ENCODE assay signal across 21 mouse cellular contexts in genomic region chr15:8652637-8653036, GRCm38 (mm10). TPM values are rescaled to one million over a fixed set of nuclear protein-coding genes. Genes with fewer than 3 reads are reported as not detected.
DNase-seq lines count a peak whose midpoint lies in the region; ATAC-seq lines count a peak whose summit lies in the region.
"Had no signal": no experiment of that assay in that cellular context is flagged by ENCODE, and none has a peak within 500 bp of the region (broad histone marks: within the 10 kb centered on the region; RNA-seq: fewer than 3 reads in every experiment).

No protein-coding gene starts in this region.

- peak; percentile 44 to 48 for DNase-seq in cerebellum, postnatal 14 days
- no peak for DNase-seq in cerebellum, adult 11 months
- no peak for DNase-seq in hindbrain, embryonic 14.5 days (ENCODE audit: low spot score)
- DNase-seq in hindbrain, embryonic 10.5 days (ENCODE audit: low spot score), result no peak
- no peak for DNase-seq in kidney, adult 11 months
- no peak for DNase-seq in neural tube, embryonic 10.5 days (ENCODE audit: extremely low spot score, low spot score)
- DNase-seq: adrenal gland, postnatal 10 days; cerebellum, adult 11-12 months; cerebellum, adult 9-10 months; embryo, embryonic 11 days; gastrocnemius, postnatal 10 days; heart, adult 18-20 months; heart, postnatal 10 days; heart, postnatal 4 days had no signal

- H3K4me3 ChIP-seq in hindbrain, embryonic 14.5 days (replicated peaks; ENCODE audit: low read length), result no peak overlapping the region
- H3K4me3 ChIP-seq in hindbrain, embryonic 10.5 days, result no peak overlapping the region
- H3K4me3 ChIP-seq in kidney, embryonic 14.5 days (ENCODE audit: low read length), result no peak overlapping the region
- H3K4me3 ChIP-seq in neural tube, embryonic 14.5 days (ENCODE audit: low read depth, low read length), result no peak overlapping the region
- H3K4me3 ChIP-seq: embryonic facial prominence, embryonic 12.5 days; forebrain, embryonic 13.5 days; heart, embryonic 10.5 days had no signal

- no peak overlapping the region for H3K27ac ChIP-seq in hindbrain, embryonic 14.5 days
- no peak overlapping the region for H3K27ac ChIP-seq in hindbrain, embryonic 10.5 days
- no peak overlapping the region for H3K27ac ChIP-seq in kidney, embryonic 14.5 days (ENCODE audit: low read depth, low read length)
- H3K27ac ChIP-seq in neural tube, embryonic 14.5 days (ENCODE audit: low read depth, low read length), result no peak overlapping the region
- H3K27ac ChIP-seq: forebrain, embryonic 13.5 days; heart, embryonic 10.5 days had no signal

- no peak overlapping the region for H3K4me2 ChIP-seq in hindbrain, embryonic 14.5 days (replicated peaks)
- H3K4me2 ChIP-seq in kidney, embryonic 14.5 days (replicated peaks; ENCODE audit: low read depth, low read length), result no peak overlapping the region
- H3K4me2 ChIP-seq in neural tube, embryonic 14.5 days (ENCODE audit: low read depth, low read length), result no peak overlapping the region
- H3K4me2 ChIP-seq: embryonic facial prominence, embryonic 12.5 days; forebrain, embryonic 13.5 days had no signal

- H3K9ac ChIP-seq in hindbrain, embryonic 14.5 days, result no peak overlapping the region
- no peak overlapping the region for H3K9ac ChIP-seq in kidney, embryonic 14.5 days (ENCODE audit: low read depth, low read length)
- no peak overlapping the region for H3K9ac ChIP-seq in neural tube, embryonic 14.5 days (replicated peaks; ENCODE audit: low read depth, low read length)
- H3K9ac ChIP-seq: embryonic facial prominence, embryonic 12.5 days; forebrain, embryonic 13.5 days had no signal

- H3K4me1 ChIP-seq in hindbrain, embryonic 14.5 days (replicated peaks; ENCODE audit: control insufficient read depth, insufficient read depth, low read length), result no peaks in the 10 kb centered on the region
- H3K4me1 ChIP-seq in hindbrain, embryonic 10.5 days (replicated peaks), result peaks cover 3% of the 10 kb centered on the region; the same call in 1 of the 2 replicates
- peaks cover 3% of the 10 kb centered on the region; the same call in 1 of the 2 replicates for H3K4me1 ChIP-seq in kidney, embryonic 14.5 days (ENCODE audit: control insufficient read depth, insufficient read depth, low read length)
- no peaks in the 10 kb centered on the region for H3K4me1 ChIP-seq in neural tube, embryonic 14.5 days (ENCODE audit: control insufficient read depth, insufficient read depth, low read length)
- H3K4me1 ChIP-seq: heart, embryonic 10.5 days had no signal

- no peaks in the 10 kb centered on the region for H3K9me3 ChIP-seq in hindbrain, embryonic 14.5 days (ENCODE audit: control insufficient read depth, low read length)
- no peaks in the 10 kb centered on the region for H3K9me3 ChIP-seq in hindbrain, embryonic 10.5 days
- no peaks in the 10 kb centered on the region for H3K9me3 ChIP-seq in kidney, embryonic 14.5 days (ENCODE audit: control insufficient read depth, low read length)
- H3K9me3 ChIP-seq in neural tube, embryonic 14.5 days (ENCODE audit: control insufficient read depth, low read length), result no peaks in the 10 kb centered on the region
- H3K9me3 ChIP-seq: embryonic facial prominence, embryonic 12.5 days; forebrain, embryonic 13.5 days; heart, embryonic 10.5 days had no signal

- WGBS in hindbrain, embryonic 14.5 days, result 84% methylated on average over 8 of the region's 8 CpGs
- WGBS in hindbrain, embryonic 10.5 days, result 90% methylated on average over 8 of the region's 8 CpGs
- 54% methylated on average over 8 of the region's 8 CpGs for WGBS in kidney, embryonic 14.5 days
- 87% methylated on average over 8 of the region's 8 CpGs for WGBS in neural tube, embryonic 14.5 days

- no peaks in the 10 kb centered on the region for H3K36me3 ChIP-seq in hindbrain, embryonic 14.5 days (replicated peaks; ENCODE audit: control insufficient read depth, insufficient read depth)
- H3K36me3 ChIP-seq in hindbrain, embryonic 10.5 days, result 0 out of 2 replicates have a peak, but pooled peaks cover 4% of the 10 kb centered on the region
- no peaks in the 10 kb centered on the region for H3K36me3 ChIP-seq in kidney, embryonic 14.5 days (ENCODE audit: control insufficient read depth, insufficient read depth, low read length)
- H3K36me3 ChIP-seq in neural tube, embryonic 14.5 days (ENCODE audit: control insufficient read depth, insufficient read depth, low read length), result no peaks in the 10 kb centered on the region
- H3K36me3 ChIP-seq: embryonic facial prominence, embryonic 12.5 days had no signal

- peak; percentile 57; the same call in 1 of the 2 replicates for ATAC-seq in hindbrain, embryonic 14.5 days (ENCODE audit: low FRiP score)
- ATAC-seq in kidney, embryonic 14.5 days (ENCODE audit: low FRiP score, low TSS enrichment), result peak; percentile 56; the same call in 1 of the 2 replicates
- peak; percentile 49; the same call in 1 of the 2 replicates for ATAC-seq in neural tube, embryonic 14.5 days (ENCODE audit: low read depth)
- ATAC-seq: forebrain, embryonic 13.5 days; inflammation-experienced regulatory T-cells, adult 6 months; intestine, postnatal 0 days had no signal

- no peaks in the 10 kb centered on the region for H3K27me3 ChIP-seq in hindbrain, embryonic 14.5 days (ENCODE audit: control insufficient read depth, insufficient read depth, low read length)
- no peaks in the 10 kb centered on the region for H3K27me3 ChIP-seq in hindbrain, embryonic 10.5 days (ENCODE audit: insufficient read depth, poor library complexity, severe bottlenecking)
- no peaks in the 10 kb centered on the region for H3K27me3 ChIP-seq in kidney, embryonic 14.5 days (ENCODE audit: control insufficient read depth, insufficient read depth, low read length)
- H3K27me3 ChIP-seq in neural tube, embryonic 14.5 days (ENCODE audit: control insufficient read depth, insufficient read depth, low read length), result no peaks in the 10 kb centered on the region
- H3K27me3 ChIP-seq: embryonic facial prominence, embryonic 12.5 days; forebrain, embryonic 13.5 days had no signal

RNA-seq across cellular contexts. Expression of gene Slc1a3, which starts 57.9 kb away (rescaled TPM):
- polyA plus RNA-seq in hindbrain, embryonic 14.5 days (2014; fragmentation: Nextera tagmentation; extraction: Ambion mirVana), result 242 and 264 TPM in 2 replicates
- polyA plus RNA-seq in hindbrain, embryonic 10.5 days (2016; fragmentation: Nextera tagmentation; extraction: Ambion mirVana), result 26.1 and 28.2 TPM in 2 replicates
- 14.7 and 16.8 TPM in 2 replicates for polyA plus RNA-seq in kidney, embryonic 14.5 days (2014; fragmentation: Nextera tagmentation; extraction: Ambion mirVana)
- 205 and 228 TPM in 2 replicates for polyA plus RNA-seq in neural tube, embryonic 14.5 days (2014; fragmentation: Nextera tagmentation; extraction: Ambion mirVana)

Comparison
In these comparisons a context has a peak if more than half of its experiments do, and no peak if none do; other contexts are left out.
1. DNase-seq: peak in cerebellum, postnatal 14 days (2 of 2); none in cerebellum, adult 11 months (single experiment), hindbrain, embryonic 14.5 days (single experiment), hindbrain, embryonic 10.5 days (single experiment), kidney, adult 11 months (single experiment) and neural tube, embryonic 10.5 days (single experiment).
2. Peak in every context shown above with its lines, with median percentiles within 50 percentile points of each other: ATAC-seq.